Mouse (Mus musculus) gastrocnemius, adult 18-20 months (tissue): Measurements from ENCODE around the gene Foxk1. TPM values are rescaled to one million over a fixed set of nuclear protein-coding genes. Genes with fewer than 3 reads are reported as not detected.

Experiments
- DNase-seq: peaks from one replicate; pipeline ENCODE4 v3.0.0; 2021; ENCODE audit warnings: low spot score
- total RNA-seq, 2 experiments: library from RNA; stranded (reverse); gene quantifications; 2 replicates each; pipeline ENCODE4 v1.2.3; 2021

Gene Foxk1
- total RNA-seq, 2 experiments from 2014 or later, result 14.5 to 16.4 TPM

GRCm38 (mm10) chr5:142477346-142477745 is 76.0 kb downstream of the Foxk1 start:
- no peak for DNase-seq

- DNase-seq, result no peak
Observed at GRCm38 (mm10) chr5:142477866-142478615, 76.7 kb downstream of the Foxk1 start.

- peak; percentile 82 for DNase-seq
Observed at GRCm38 (mm10) chr5:142478829-142479435, 77.6 kb downstream of the Foxk1 start.

GRCm38 (mm10) chr5:142482512-142482911 is 81.2 kb downstream of the Foxk1 start:
- peak; percentile 32 for DNase-seq

- no peak for DNase-seq
Observed at GRCm38 (mm10) chr5:142483581-142483980, 82.3 kb downstream of the Foxk1 start.

GRCm38 (mm10) chr5:142486654-142487053 is 85.4 kb downstream of the Foxk1 start:
- no peak for DNase-seq

GRCm38 (mm10) chr5:142489955-142490707 is 88.8 kb downstream of the Foxk1 start:
- DNase-seq, result no peak

GRCm38 (mm10) chr5:142493307-142493706 is 92.0 kb downstream of the Foxk1 start:
- DNase-seq, result no peak

- DNase-seq, result no peak
Observed at GRCm38 (mm10) chr5:142495321-142496096, 94.2 kb downstream of the Foxk1 start.

- DNase-seq, result peak; percentile 32
Observed at GRCm38 (mm10) chr5:142498964-142499363, 97.7 kb downstream of the Foxk1 start.

- no peak for DNase-seq
Observed at GRCm38 (mm10) chr5:142500918-142501317, 99.6 kb downstream of the Foxk1 start.

- peak; percentile 80 for DNase-seq
Observed at GRCm38 (mm10) chr5:142502414-142502813, 101.1 kb downstream of the Foxk1 start.

- no peak for DNase-seq
Observed at GRCm38 (mm10) chr5:142504175-142504574, 102.9 kb downstream of the Foxk1 start.

GRCm38 (mm10) chr5:142505695-142506423 is 104.6 kb downstream of the Foxk1 start:
- DNase-seq, result no peak

- no peak for DNase-seq
Observed at GRCm38 (mm10) chr5:142509141-142510060, 108.1 kb downstream of the Foxk1 start.

GRCm38 (mm10) chr5:142510061-142510414 is 108.7 kb downstream of the Foxk1 start:
- no peak for DNase-seq
